Mouse (Mus musculus): ENCODE data around the gene Haus4. TPM values are rescaled to one million over a fixed set of nuclear protein-coding genes. Genes with fewer than 3 reads are reported as not detected.

Gene Haus4
- polyA plus RNA-seq, 1 experiment from 2014 or later = 53.8 TPM

DNA sequence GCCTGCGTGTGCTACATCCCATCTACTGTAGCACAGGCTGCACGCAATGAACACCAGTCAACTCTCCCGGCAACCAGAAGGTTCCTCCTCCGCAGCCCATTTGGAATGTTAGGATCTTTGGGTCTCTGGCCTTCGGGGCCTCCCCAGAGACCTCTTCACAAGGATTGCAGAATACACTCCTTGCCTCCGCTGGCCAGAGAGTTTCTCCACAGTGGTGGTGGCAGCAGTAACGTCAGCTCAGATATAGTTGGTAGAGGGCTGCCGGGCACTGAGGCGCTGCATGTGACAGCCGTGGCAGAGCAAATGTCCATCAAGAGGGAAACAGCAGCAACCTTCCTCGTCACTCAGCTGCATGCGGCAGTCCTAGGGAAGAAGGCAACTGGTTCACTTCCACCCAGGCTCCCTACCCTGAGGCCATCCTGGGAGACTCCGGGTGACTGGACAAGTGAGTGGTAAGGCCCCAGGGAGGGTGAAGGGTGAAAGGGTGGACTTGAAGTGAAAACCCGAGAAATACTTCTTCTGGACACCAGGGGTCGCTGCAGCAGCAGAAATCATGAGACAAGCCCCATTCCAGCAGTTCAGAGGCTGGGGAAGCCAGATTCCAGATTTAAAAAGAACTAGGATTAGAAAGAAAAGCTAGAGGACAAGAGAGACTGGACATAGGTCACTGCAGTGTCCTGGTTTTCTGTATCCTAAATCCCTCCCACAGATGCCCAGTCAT lies 14.4 kb upstream of the Haus4 start:
- H3K4me1 ChIP-seq = peaks cover 52% of the 10 kb centered on the region
- peak; percentile 84 for DNase-seq (ENCODE audit: low spot score)
- H3K27me3 ChIP-seq (ENCODE audit: low read depth, poor library complexity, severe bottlenecking) = no peaks in the 10 kb centered on the region
- H3K27ac ChIP-seq (replicated peaks) = 0 out of 2 replicates have a peak overlapping the region, but pooled peaks have one; percentile 71
- 76% methylated on average over 15 of the region's 15 CpGs for WGBS
- peaks cover 76% of the 10 kb centered on the region for H3K36me3 ChIP-seq
- H3K9me3 ChIP-seq (replicated peaks) = no peaks in the 10 kb centered on the region
- 0 out of 2 replicates have a peak overlapping the region, but pooled peaks have one; percentile 0 for H3K4me3 ChIP-seq

- 89% methylated on average over 14 of the region's 14 CpGs for WGBS
- Histone ChIP-seq H3K4me1 (no peaks in the 10 kb centered on the region), H3K9me3 (replicated peaks) (no peaks in the 10 kb centered on the region), H3K36me3 (no peaks in the 10 kb centered on the region), H3K4me3 (no peak overlapping the region), H3K27ac (replicated peaks) (no peak overlapping the region), H3K27me3 (ENCODE audit: low read depth, poor library complexity, severe bottlenecking) (no peaks in the 10 kb centered on the region)
- DNase-seq (ENCODE audit: low spot score) = no peak
Measured at GRCm38 (mm10) chr14:54560527-54561242, 6.3 kb upstream of the Haus4 start.

- Histone ChIP-seq H3K27me3 (ENCODE audit: low read depth, poor library complexity, severe bottlenecking) (no peaks in the 10 kb centered on the region), H3K36me3 (no peaks in the 10 kb centered on the region), H3K4me1 (peaks cover 16% of the 10 kb centered on the region), H3K9me3 (replicated peaks) (no peaks in the 10 kb centered on the region), H3K27ac (replicated peaks) (no peak overlapping the region), H3K4me3 (no peak overlapping the region)
- 89% methylated on average over 8 of the region's 8 CpGs for WGBS
- DNase-seq (ENCODE audit: low spot score) = no peak
Measured at GRCm38 (mm10) chr14:54557330-54557729, 2.9 kb upstream of the Haus4 start.

DNA sequence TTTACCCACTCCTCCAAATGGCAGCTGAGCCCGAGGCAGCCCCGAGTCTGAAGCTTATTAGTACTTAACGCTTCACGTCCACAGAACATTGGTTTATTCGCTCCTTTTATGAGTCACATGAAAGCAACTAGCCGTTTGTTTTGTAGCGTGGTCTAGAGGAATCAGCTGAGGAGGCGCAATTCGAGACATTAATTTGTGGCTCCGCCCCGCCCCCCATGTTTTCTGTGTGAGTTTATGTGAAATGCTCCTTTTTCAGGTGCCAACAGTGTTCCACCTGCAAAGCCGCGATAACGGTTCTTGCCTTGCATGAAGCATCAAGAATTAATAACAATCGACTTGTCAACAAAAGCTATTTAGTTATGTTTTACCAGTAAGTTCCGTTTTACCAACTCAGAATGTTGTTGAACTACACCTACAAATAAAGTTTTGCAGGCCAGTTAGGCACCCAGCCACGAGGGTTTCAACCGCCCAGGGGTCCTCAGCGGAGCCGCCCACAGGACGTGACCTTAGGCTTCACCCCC lies 902 bp downstream of the Haus4 start:
- H3K4me3 ChIP-seq = peak overlapping the region; percentile 69
- H3K36me3 ChIP-seq = peaks cover 36% of the 10 kb centered on the region
- 8% methylated on average over 21 of the region's 21 CpGs for WGBS
- no peaks in the 10 kb centered on the region for H3K27me3 ChIP-seq (ENCODE audit: low read depth, poor library complexity, severe bottlenecking)
- peak; percentile 21 for DNase-seq (ENCODE audit: low spot score)
- H3K27ac ChIP-seq (replicated peaks) = peak overlapping the region; percentile 93
- H3K4me1 ChIP-seq = peaks cover 16% of the 10 kb centered on the region
- H3K9me3 ChIP-seq (replicated peaks) = no peaks in the 10 kb centered on the region

GRCm38 (mm10) chr14:54544703-54545102 lies 9.7 kb downstream of the Haus4 start:
- Histone ChIP-seq H3K36me3 (peaks cover 90% of the 10 kb centered on the region), H3K4me3 (no peak overlapping the region), H3K27ac (replicated peaks) (no peak overlapping the region), H3K4me1 (peaks cover 5% of the 10 kb centered on the region), H3K27me3 (ENCODE audit: low read depth, poor library complexity, severe bottlenecking) (no peaks in the 10 kb centered on the region), H3K9me3 (replicated peaks) (no peaks in the 10 kb centered on the region)
- 92% methylated on average over 5 of the region's 5 CpGs for WGBS
- DNase-seq (ENCODE audit: low spot score) = no peak

DNA sequence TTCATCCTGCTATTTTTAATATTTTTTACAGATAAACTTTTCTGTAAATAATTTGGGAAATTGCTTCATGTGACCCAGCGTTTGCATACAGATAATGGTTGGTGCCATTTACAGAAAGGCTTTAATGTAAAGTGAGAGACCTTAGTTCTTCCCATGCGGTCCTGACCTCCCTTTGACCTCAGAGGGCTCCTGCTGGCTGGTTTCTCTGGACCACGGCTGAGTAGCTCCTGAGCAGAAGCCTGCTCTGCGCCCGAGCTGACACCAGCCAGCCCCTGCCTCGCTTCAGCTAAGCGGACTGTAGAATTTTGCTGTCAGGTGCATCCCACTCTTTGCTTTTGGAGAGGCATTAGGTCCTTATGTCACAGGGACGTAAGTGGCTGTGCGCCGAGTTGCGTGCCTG lies 13.6 kb downstream of the Haus4 start:
- peaks cover 50% of the 10 kb centered on the region for H3K36me3 ChIP-seq
- no peaks in the 10 kb centered on the region for H3K9me3 ChIP-seq (replicated peaks)
- H3K27ac ChIP-seq (replicated peaks) = peak overlapping the region; percentile 57; the same call in 1 of the 2 replicates
- no peak for DNase-seq (ENCODE audit: low spot score)
- no peaks in the 10 kb centered on the region for H3K27me3 ChIP-seq (ENCODE audit: low read depth, poor library complexity, severe bottlenecking)
- no peak overlapping the region for H3K4me3 ChIP-seq
- H3K4me1 ChIP-seq = peaks cover 5% of the 10 kb centered on the region
- WGBS = 61% methylated on average over 11 of the region's 11 CpGs

DNA sequence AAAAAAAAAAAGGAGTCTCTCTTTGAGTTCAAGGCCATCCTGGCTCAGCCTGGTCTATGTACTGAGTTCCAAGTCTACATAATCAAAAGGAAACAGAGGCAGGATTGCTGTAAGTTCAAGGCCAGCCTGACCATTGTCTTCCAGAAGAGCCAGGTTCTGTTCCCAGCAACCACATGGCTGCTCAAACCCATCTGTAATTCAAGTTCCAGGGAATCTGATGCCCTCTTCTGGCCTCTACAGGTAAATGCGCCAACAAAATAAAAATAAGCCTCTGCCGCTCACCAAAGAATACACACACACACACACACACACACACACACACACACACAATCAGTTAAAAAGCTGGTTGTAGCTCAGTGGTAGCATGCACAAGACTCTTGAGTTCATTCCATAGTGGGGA lies 15.8 kb downstream of the Haus4 start:
- 86% methylated on average over 2 of the region's 2 CpGs for WGBS
- H3K36me3 ChIP-seq = peaks cover 28% of the 10 kb centered on the region
- no peak overlapping the region for H3K27ac ChIP-seq (replicated peaks)
- H3K4me3 ChIP-seq = no peak overlapping the region
- peaks cover 5% of the 10 kb centered on the region for H3K4me1 ChIP-seq
- H3K27me3 ChIP-seq (ENCODE audit: low read depth, poor library complexity, severe bottlenecking) = no peaks in the 10 kb centered on the region
- DNase-seq (ENCODE audit: low spot score) = no peak
- no peaks in the 10 kb centered on the region for H3K9me3 ChIP-seq (replicated peaks)

DNA sequence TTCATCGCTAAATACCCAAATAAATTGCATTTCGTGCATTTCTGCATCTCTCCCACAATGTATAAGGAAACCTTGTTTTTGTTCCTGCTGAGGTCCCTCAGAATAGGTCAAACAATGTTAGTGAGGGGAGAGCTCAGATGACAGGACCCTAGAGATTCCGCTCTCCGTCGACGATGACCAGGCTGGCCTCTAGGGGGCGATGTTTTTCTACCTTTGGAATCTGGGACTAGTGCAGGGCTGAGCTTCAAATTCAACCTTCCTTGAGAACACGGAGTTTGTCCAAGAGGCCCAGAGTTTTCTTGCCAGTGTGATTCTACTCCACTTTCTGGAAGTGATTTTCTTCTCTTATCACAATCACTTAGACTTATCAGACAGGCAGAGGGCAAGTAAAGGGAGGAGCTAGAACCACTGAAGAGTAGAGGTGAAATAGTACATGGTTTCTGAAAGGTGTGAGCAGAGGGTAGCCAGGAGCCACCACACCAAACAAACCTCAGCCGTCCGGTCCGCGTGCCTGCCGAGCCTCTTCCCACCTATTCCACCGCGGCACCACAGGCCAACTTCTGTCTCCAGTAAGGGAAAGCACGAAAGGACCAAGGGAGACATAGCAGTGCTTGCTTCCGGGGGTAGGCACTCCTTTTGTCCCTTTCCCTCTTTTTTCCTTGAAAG lies 25.8 kb downstream of the Haus4 start:
- Histone ChIP-seq H3K4me3 (no peak overlapping the region), H3K4me1 (peaks cover 22% of the 10 kb centered on the region), H3K9me3 (replicated peaks) (no peaks in the 10 kb centered on the region), H3K27ac (replicated peaks) (no peak overlapping the region; the same call in 1 of the 2 replicates), H3K27me3 (ENCODE audit: low read depth, poor library complexity, severe bottlenecking) (no peaks in the 10 kb centered on the region), H3K36me3 (no peaks in the 10 kb centered on the region)
- 11% methylated on average over 17 of the region's 17 CpGs for WGBS
- DNase-seq (ENCODE audit: low spot score) = peak; percentile 91

GRCm38 (mm10) chr14:54528007-54528393 lies 26.4 kb downstream of the Haus4 start:
- H3K4me1 ChIP-seq = peaks cover 22% of the 10 kb centered on the region
- H3K36me3 ChIP-seq = no peaks in the 10 kb centered on the region
- peak overlapping the region; percentile 57 for H3K4me3 ChIP-seq
- peak overlapping the region; percentile 87 for H3K27ac ChIP-seq (replicated peaks)
- H3K27me3 ChIP-seq (ENCODE audit: low read depth, poor library complexity, severe bottlenecking) = no peaks in the 10 kb centered on the region
- 24% methylated on average over 5 of the region's 5 CpGs for WGBS
- H3K9me3 ChIP-seq (replicated peaks) = no peaks in the 10 kb centered on the region
- DNase-seq (ENCODE audit: low spot score) = no peak

DNA sequence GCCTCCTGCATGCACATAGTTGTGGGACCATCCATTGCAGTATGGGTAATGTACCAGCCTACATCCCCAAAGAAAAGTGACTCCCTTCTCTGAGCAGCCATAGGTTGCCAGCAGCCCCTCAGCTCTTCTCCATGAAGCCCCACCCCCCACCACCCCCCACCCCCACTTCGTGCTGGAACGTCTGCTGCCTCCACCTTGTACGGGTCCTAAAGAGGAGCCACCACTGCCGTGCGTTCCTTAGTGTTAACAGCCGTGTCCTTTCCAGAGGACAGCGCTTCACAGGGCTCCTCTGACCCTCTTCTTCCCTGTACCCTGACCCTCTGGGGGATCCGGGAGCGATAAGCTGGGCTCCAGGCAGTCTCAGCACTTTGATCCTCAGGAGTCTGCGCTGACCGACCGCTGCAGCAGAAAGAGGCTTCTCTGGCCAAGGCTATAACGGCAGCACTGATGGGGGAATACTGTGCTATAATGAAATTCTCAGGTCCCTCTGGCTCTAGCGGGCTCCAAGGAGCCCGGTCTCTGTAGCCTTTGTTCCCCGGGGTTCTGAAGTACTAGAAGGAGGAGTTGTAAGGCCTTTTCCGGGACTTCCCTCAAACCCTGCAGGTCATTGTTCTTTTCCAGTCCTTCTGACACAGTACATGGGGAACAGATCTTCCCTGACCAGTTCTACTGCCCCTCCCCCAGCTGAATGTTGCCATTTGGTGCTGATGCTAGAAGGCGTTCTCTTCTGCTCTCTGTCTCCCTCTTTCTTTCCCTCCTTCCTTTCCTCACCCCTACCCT lies 27.0 kb downstream of the Haus4 start:
- Histone ChIP-seq H3K36me3 (no peaks in the 10 kb centered on the region), H3K27me3 (ENCODE audit: low read depth, poor library complexity, severe bottlenecking) (no peaks in the 10 kb centered on the region), H3K27ac (replicated peaks) (peak overlapping the region; percentile 87), H3K4me1 (peaks cover 22% of the 10 kb centered on the region), H3K9me3 (replicated peaks) (no peaks in the 10 kb centered on the region), H3K4me3 (peak overlapping the region; percentile 57)
- DNase-seq (ENCODE audit: low spot score) = peak; percentile 64
- WGBS = under 1% methylated on average over 18 of the region's 18 CpGs

- no peaks in the 10 kb centered on the region for H3K36me3 ChIP-seq
- H3K27ac ChIP-seq (replicated peaks) = no peak overlapping the region
- no peak overlapping the region for H3K4me3 ChIP-seq
- no peaks in the 10 kb centered on the region for H3K27me3 ChIP-seq (ENCODE audit: low read depth, poor library complexity, severe bottlenecking)
- no peaks in the 10 kb centered on the region for H3K9me3 ChIP-seq (replicated peaks)
- H3K4me1 ChIP-seq = peaks cover 23% of the 10 kb centered on the region
- DNase-seq (ENCODE audit: low spot score) = no peak
- 29% methylated on average over 6 of the region's 6 CpGs for WGBS
Measured at GRCm38 (mm10) chr14:54523600-54523999, 30.8 kb downstream of the Haus4 start.

DNA sequence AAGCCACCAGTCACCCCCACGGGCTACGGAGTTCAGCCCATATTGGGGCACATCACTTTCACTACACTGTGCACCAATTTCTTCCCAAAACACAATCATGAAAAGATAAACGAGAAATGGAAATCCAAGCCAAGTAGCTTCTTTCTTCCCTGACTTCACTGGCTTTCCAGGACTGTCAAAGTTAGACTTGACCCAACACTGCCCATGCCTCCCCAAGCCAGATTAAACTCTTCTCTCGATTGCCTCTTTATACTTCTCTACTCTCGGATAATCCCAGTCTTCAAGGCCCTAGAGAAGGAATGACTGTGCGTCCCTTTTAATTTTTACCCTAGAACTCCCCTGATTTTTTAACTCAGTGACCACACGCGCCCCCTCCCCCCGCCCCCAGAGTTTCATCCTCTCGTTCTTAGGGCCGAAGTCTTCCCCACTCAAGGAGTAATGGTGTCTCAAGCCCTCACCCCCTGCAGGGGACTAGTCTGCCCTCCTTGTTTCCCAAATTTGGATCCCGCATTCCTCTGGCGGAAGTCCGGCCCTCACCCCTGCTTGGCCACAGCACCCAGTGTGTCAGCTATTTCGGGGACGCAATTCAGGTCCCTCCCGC lies 37.6 kb downstream of the Haus4 start:
- peak overlapping the region; percentile 67 for H3K4me3 ChIP-seq
- peak overlapping the region; percentile 92 for H3K27ac ChIP-seq (replicated peaks)
- 7% methylated on average over 17 of the region's 17 CpGs for WGBS
- H3K4me1 ChIP-seq = peaks cover 24% of the 10 kb centered on the region
- DNase-seq (ENCODE audit: low spot score) = no peak
- peaks cover 10% of the 10 kb centered on the region for H3K9me3 ChIP-seq (replicated peaks)
- no peaks in the 10 kb centered on the region for H3K27me3 ChIP-seq (ENCODE audit: low read depth, poor library complexity, severe bottlenecking)
- H3K36me3 ChIP-seq = peaks cover 42% of the 10 kb centered on the region

All from midbrain, embryonic 10.5 days (tissue).